Mouse (Mus musculus) liver, adult 2 months (tissue): ENCODE results near the gene Dcdc2b.

Experiments used
- CTCF ChIP-seq: fragments of 200-500 bp; IDR thresholded peaks from 2 replicates; pipeline ENCODE4 v1.5.1; 2011; ENCODE audit warnings: low read depth, low read length, control low read depth
- POLR2A ChIP-seq: fragments of 200-500 bp; IDR thresholded peaks from 2 replicates; pipeline ENCODE4 v1.6.1; 2011; ENCODE audit warnings: low read length, control low read depth; ENCODE audit not compliant: insufficient read depth; ENCODE audit errors: extremely low read depth

- TF ChIP-seq CTCF, result no peak
- no peak for TF ChIP-seq POLR2A
Observed at GRCm38 (mm10) chr4:129640101-129640637, 26.1 kb upstream of the Dcdc2b start.
